13 mouse cellular contexts compared by ENCODE assay signal in the genomic region with DNA sequence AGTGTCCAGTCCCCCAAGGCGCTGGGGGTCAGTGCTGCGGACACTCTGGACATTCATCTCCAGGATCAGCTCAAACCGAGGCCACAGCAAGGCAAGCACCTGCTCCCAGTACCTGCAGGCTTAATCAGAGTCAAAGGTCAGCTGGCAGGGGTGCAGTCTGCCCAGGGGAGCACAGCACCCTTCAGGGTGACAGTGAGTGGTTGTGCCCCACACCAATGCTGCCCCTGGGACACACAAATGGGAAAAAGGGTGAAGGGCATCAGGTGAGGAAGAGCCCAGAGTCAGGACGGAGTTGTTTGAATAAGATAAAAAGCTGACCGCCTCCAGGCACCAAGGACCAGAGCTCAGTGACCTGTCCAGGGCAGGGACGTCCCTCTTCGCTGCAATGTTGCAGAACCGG. TPM values are rescaled to one million over a fixed set of nuclear protein-coding genes. Genes with fewer than 3 reads are reported as not detected.
"Had no signal": no experiment of that assay in that cellular context is flagged by ENCODE, and none has a peak within 500 bp of the region (broad histone marks: within the 10 kb centered on the region; RNA-seq: fewer than 3 reads in every experiment).

No protein-coding gene starts in this region.

RNA-seq across cellular contexts. Expression of gene H2-Q1, which starts 15.3 kb away (rescaled TPM):
- total RNA-seq: granulocyte monocyte progenitor cell, adult 5-6 weeks had no signal
- polyA plus RNA-seq: embryonic facial prominence, embryonic 10.5 days; embryonic facial prominence, embryonic 11.5 days; embryonic facial prominence, embryonic 12.5 days; embryonic facial prominence, embryonic 13.5 days; embryonic facial prominence, embryonic 15.5 days; erythroblast, embryonic 14.5 days; forebrain, embryonic 10.5 days; forebrain, embryonic 11.5 days; forebrain, embryonic 12.5 days; forebrain, embryonic 13.5 days; forebrain, embryonic 14.5 days had no signal

RNA-seq across cellular contexts. Expression of gene H2-Q2, which starts 37.1 kb away (rescaled TPM):
- total RNA-seq: common myeloid progenitor, adult 5-6 weeks had no signal
- polyA plus RNA-seq: embryonic facial prominence, embryonic 13.5 days; erythroblast, embryonic 14.5 days; forebrain, embryonic 12.5 days had no signal
